Mouse (Mus musculus) liver, embryonic 14.5 days (tissue): ENCODE measurements around the gene Slc6a8.

Source experiments
- CTCF ChIP-seq: IDR thresholded peaks from 2 replicates; pipeline ENCODE4 v1.5.1; 2016; ENCODE audit warnings: antibody characterized with exemption, low read depth, control low read depth
- EP300 ChIP-seq: IDR thresholded peaks from 2 replicates; pipeline ENCODE4 v1.6.1; 2016; ENCODE audit warnings: antibody characterized with exemption, low read depth

DNA sequence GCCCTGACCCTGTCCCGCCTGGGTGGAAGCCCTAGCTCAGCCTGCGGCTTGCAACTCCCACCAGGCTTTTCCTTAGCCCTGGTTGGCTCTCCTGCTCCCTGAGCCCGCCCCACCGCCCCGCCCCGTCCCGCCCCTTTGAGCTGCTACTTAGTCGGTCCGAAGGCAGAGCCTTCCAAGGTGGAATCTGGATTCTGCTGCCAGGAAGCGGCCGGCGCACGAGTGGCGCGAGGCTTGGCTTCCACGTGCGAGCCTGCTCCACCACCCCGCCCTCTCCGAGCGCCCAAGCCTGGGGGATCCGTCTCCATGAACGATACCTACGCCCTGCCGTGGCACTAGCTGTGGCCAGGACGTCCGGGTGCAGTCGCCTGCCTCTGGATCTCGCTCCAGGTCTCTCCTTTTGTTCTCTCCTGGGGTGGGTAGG lies 33.7 kb upstream of the Slc6a8 start, which contains the start of gene Dusp9:
- no peak for TF ChIP-seq CTCF
- TF ChIP-seq EP300, result no peak
